Mouse (Mus musculus): ENCODE results near the gene Prkca. TPM values are rescaled to one million over a fixed set of nuclear protein-coding genes. Genes with fewer than 3 reads are reported as not detected.
"Not testable (repeated sequence)": the region's sequence is repeated elsewhere in the genome, so short reads cannot be mapped to it uniquely, and the experiment has no call there.

The Prkca gene
- polyA plus RNA-seq, 1 experiment from 2014 or later, result 5.3 TPM

- not testable (repeated sequence) for DNase-seq (ENCODE audit: low spot score); H3K4me2 ChIP-seq (ENCODE audit: low read length); H3K27me3 ChIP-seq (replicated peaks; ENCODE audit: control insufficient read depth, insufficient read depth, low read length); H3K36me3 ChIP-seq (ENCODE audit: control insufficient read depth, insufficient read depth, low read length); H3K4me3 ChIP-seq (ENCODE audit: low read depth, low read length); ATAC-seq; H3K4me1 ChIP-seq (ENCODE audit: control insufficient read depth, insufficient read depth, low read length); H3K27ac ChIP-seq (ENCODE audit: low read depth, low read length); H3K9me3 ChIP-seq (replicated peaks; ENCODE audit: control insufficient read depth, low read length); H3K9ac ChIP-seq (ENCODE audit: low read length)
- 78% methylated on average over 1 of the region's 1 CpGs for WGBS
Measured at GRCm38 (mm10) chr11:108087105-108087700, 256.5 kb downstream of the Prkca start.

DNA sequence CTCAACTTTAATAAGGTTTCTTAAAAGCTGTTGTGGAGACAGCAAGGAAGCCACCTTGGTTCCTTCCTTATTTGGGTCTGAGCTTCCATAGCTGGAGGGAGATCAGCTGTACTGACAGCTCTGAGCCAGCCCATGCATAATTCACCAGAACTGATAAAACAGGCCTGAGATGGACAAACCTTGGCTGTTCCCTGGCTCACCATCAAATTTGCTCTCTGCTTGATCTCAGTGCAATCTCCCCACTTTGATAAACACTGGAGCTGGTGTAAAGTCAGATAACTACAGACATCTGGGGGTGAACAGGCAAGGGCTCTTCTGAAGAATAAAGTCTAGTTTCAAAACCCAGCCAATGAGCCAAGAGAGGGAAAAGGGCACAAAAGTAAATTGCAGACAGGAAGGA lies 261.1 kb downstream of the Prkca start:
- no peaks in the 10 kb centered on the region for H3K9me3 ChIP-seq (replicated peaks; ENCODE audit: control insufficient read depth, low read length)

DNA sequence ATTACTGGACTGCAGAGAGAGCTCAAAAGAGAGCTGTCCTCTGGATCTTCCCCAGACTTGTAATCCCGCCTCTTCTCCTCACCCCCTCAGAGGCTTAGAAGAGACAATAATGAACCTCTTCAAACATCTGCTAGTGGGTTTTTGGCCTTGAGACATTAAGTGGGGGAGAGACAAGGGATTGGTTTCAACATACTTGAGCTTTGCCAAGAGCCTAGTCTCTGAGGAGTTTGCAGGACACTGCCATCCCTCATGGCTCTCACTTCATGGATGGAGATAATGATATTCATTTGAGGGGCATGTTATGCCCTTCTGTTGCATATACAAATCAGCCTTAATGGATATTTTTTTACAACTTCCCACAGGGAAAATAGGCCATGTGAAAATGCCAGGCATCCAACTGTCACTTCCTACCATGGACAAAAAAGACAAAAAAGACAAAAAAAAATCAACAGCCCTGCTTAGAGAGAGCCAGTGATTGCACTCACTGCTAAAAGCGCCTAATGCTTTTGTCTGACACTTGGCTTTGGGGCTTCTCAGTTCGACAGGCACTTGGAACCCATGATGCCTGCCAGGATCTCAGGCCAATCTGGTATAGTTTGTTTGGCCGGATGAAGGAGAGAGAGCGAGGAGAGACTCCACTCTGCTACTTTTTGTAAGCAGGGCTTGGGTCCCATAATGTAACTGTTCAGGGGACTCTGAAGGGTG lies 263.6 kb downstream of the Prkca start:
- Histone ChIP-seq H3K4me3 (ENCODE audit: low read depth, low read length) (no peak overlapping the region), H3K9ac (ENCODE audit: low read length) (no peak overlapping the region), H3K4me2 (ENCODE audit: low read length) (no peak overlapping the region), H3K9me3 (replicated peaks; ENCODE audit: control insufficient read depth, low read length) (no peaks in the 10 kb centered on the region), H3K27me3 (replicated peaks; ENCODE audit: control insufficient read depth, insufficient read depth, low read length) (no peaks in the 10 kb centered on the region), H3K27ac (ENCODE audit: low read depth, low read length) (no peak overlapping the region), H3K4me1 (ENCODE audit: control insufficient read depth, insufficient read depth, low read length) (no peaks in the 10 kb centered on the region), H3K36me3 (ENCODE audit: control insufficient read depth, insufficient read depth, low read length) (no peaks in the 10 kb centered on the region)
- ATAC-seq, result no peak
- DNase-seq (ENCODE audit: low spot score), result peak; percentile 39
- WGBS, result 76% methylated on average over 5 of the region's 5 CpGs

More for the DNA sequence above, 261.1 kb downstream of the Prkca start:
- Histone ChIP-seq H3K27ac (ENCODE audit: low read depth, low read length) (no peak overlapping the region), H3K9ac (ENCODE audit: low read length) (no peak overlapping the region), H3K4me3 (ENCODE audit: low read depth, low read length) (no peak overlapping the region), H3K4me2 (ENCODE audit: low read length) (no peak overlapping the region), H3K27me3 (replicated peaks; ENCODE audit: control insufficient read depth, insufficient read depth, low read length) (no peaks in the 10 kb centered on the region), H3K4me1 (ENCODE audit: control insufficient read depth, insufficient read depth, low read length) (no peaks in the 10 kb centered on the region), H3K36me3 (ENCODE audit: control insufficient read depth, insufficient read depth, low read length) (no peaks in the 10 kb centered on the region)
- no peak for DNase-seq (ENCODE audit: low spot score)
- ATAC-seq, result no peak

DNA sequence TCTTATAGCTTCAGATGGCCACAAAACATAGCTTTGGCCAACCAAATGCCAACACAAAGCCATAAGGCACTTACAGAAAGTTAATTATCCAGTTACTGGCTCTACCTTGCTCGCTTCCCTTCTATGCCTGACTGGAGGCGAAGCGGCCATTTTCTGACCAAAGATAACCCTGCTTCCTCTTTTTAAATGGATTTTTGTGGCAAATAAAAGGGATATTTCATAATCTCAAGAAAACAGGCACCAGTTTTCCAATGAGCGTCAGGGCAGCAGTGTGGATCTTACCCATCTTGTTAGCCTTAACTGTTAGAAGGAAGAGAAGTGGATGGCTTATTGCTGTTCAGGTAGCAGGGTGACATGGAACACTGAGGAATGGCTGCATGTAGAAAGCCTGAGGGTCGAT lies 264.3 kb downstream of the Prkca start:
- Histone ChIP-seq H3K4me1 (ENCODE audit: control insufficient read depth, insufficient read depth, low read length) (no peaks in the 10 kb centered on the region), H3K4me2 (ENCODE audit: low read length) (no peak overlapping the region), H3K27me3 (replicated peaks; ENCODE audit: control insufficient read depth, insufficient read depth, low read length) (no peaks in the 10 kb centered on the region), H3K36me3 (ENCODE audit: control insufficient read depth, insufficient read depth, low read length) (no peaks in the 10 kb centered on the region), H3K9me3 (replicated peaks; ENCODE audit: control insufficient read depth, low read length) (no peaks in the 10 kb centered on the region), H3K27ac (ENCODE audit: low read depth, low read length) (no peak overlapping the region), H3K9ac (ENCODE audit: low read length) (no peak overlapping the region), H3K4me3 (ENCODE audit: low read depth, low read length) (no peak overlapping the region)
- ATAC-seq (no peak), DNase-seq (ENCODE audit: low spot score) (no peak)
- WGBS, result 95% methylated on average over 5 of the region's 5 CpGs

- no peak overlapping the region for H3K4me2 ChIP-seq (ENCODE audit: low read length)
- no peak overlapping the region for H3K27ac ChIP-seq (ENCODE audit: low read depth, low read length)
- H3K9ac ChIP-seq (ENCODE audit: low read length), result no peak overlapping the region
- ATAC-seq (no peak), DNase-seq (ENCODE audit: low spot score) (no peak)
- no peaks in the 10 kb centered on the region for H3K36me3 ChIP-seq (ENCODE audit: control insufficient read depth, insufficient read depth, low read length)
- H3K4me1 ChIP-seq (ENCODE audit: control insufficient read depth, insufficient read depth, low read length), result no peaks in the 10 kb centered on the region
- H3K4me3 ChIP-seq (ENCODE audit: low read depth, low read length), result no peak overlapping the region
- no peaks in the 10 kb centered on the region for H3K9me3 ChIP-seq (replicated peaks; ENCODE audit: control insufficient read depth, low read length)
- H3K27me3 ChIP-seq (replicated peaks; ENCODE audit: control insufficient read depth, insufficient read depth, low read length), result no peaks in the 10 kb centered on the region
- WGBS, result 91% methylated on average over 3 of the region's 3 CpGs
Measured at GRCm38 (mm10) chr11:108077514-108077913, 266.2 kb downstream of the Prkca start.

GRCm38 (mm10) chr11:108072606-108073243 lies 271.0 kb downstream of the Prkca start:
- H3K36me3 ChIP-seq (ENCODE audit: control insufficient read depth, insufficient read depth, low read length), result no peaks in the 10 kb centered on the region
- DNase-seq (ENCODE audit: low spot score), result no peak
- no peak overlapping the region for H3K9ac ChIP-seq (ENCODE audit: low read length)
- ATAC-seq, result no peak
- no peak overlapping the region for H3K4me3 ChIP-seq (ENCODE audit: low read depth, low read length)
- H3K9me3 ChIP-seq (replicated peaks; ENCODE audit: control insufficient read depth, low read length), result no peaks in the 10 kb centered on the region
- no peak overlapping the region for H3K27ac ChIP-seq (ENCODE audit: low read depth, low read length)
- H3K4me1 ChIP-seq (ENCODE audit: control insufficient read depth, insufficient read depth, low read length), result no peaks in the 10 kb centered on the region
- no peaks in the 10 kb centered on the region for H3K27me3 ChIP-seq (replicated peaks; ENCODE audit: control insufficient read depth, insufficient read depth, low read length)
- no peak overlapping the region for H3K4me2 ChIP-seq (ENCODE audit: low read length)
- WGBS, result 73% methylated on average over 6 of the region's 6 CpGs

DNA sequence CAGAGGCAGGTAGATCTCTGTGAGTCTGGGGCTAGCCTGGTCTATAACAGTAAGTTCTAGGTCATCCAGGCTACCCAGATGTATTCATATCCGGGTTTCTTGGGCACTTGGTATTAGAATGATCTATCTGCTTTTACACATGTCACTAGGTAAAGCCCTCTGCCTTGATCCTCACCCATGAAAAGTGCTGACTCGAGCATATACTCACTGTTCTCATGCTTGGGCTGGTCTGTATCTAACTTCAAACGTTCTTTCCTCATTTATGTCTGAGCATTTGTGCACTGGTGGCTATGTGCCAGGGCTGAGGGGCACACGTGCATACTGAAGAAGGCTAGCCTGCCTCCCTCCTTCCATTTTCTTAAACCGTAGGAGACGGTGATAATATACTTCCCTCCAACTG lies 272.5 kb downstream of the Prkca start:
- H3K9me3 ChIP-seq (replicated peaks; ENCODE audit: control insufficient read depth, low read length), result no peaks in the 10 kb centered on the region
- H3K27ac ChIP-seq (ENCODE audit: low read depth, low read length), result no peak overlapping the region
- no peak overlapping the region for H3K4me2 ChIP-seq (ENCODE audit: low read length)
- no peak overlapping the region for H3K9ac ChIP-seq (ENCODE audit: low read length)
- 69% methylated on average over 6 of the region's 6 CpGs for WGBS
- no peaks in the 10 kb centered on the region for H3K4me1 ChIP-seq (ENCODE audit: control insufficient read depth, insufficient read depth, low read length)
- DNase-seq (ENCODE audit: low spot score), result no peak
- no peak overlapping the region for H3K4me3 ChIP-seq (ENCODE audit: low read depth, low read length)
- no peak for ATAC-seq
- no peaks in the 10 kb centered on the region for H3K27me3 ChIP-seq (replicated peaks; ENCODE audit: control insufficient read depth, insufficient read depth, low read length)
- no peaks in the 10 kb centered on the region for H3K36me3 ChIP-seq (ENCODE audit: control insufficient read depth, insufficient read depth, low read length)

DNA sequence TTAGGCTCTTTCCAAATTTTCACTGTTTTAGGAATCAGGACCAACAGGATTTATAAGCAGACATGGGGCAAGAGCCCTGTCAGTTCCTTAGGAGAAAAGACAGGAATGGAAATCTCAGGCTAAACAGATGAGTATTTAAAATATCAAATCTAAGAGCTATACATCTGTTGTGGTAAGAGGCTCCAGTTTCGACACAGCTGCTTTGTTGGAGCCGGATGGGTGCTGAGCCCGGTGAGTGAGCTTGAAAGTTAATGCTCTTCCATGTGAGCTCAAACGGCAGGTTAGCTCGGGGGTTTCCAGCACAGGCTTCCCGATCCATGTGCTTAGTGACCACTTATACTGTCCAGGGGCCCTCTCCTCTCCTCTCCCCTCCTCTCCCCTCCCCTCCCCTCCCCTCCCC lies 273.7 kb downstream of the Prkca start:
- ATAC-seq (no peak), DNase-seq (ENCODE audit: low spot score) (no peak)

DNA sequence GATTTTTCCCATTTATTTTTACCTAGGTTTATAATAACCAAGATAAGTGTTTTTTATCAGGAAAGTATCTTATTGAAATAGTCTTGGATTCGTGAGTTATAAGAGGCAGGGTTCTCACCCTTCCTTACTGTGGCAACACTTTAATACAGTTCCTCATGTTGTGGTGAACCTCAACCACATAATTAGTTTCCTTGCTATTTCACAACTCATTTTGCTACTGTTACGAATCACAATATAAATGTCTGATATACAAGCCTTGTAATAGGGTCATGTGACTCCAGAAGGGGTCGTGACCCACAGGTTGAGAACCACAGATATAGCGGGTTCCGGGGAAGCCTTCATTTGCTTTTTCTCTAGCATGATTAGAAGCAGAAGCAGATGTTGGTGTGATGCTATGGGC lies 275.3 kb downstream of the Prkca start:
- DNase-seq (ENCODE audit: low spot score) (no peak), ATAC-seq (no peak)
- no peak overlapping the region for H3K4me2 ChIP-seq (ENCODE audit: low read length)
- H3K27me3 ChIP-seq (replicated peaks; ENCODE audit: control insufficient read depth, insufficient read depth, low read length), result no peaks in the 10 kb centered on the region
- H3K9me3 ChIP-seq (replicated peaks; ENCODE audit: control insufficient read depth, low read length), result no peaks in the 10 kb centered on the region
- no peak overlapping the region for H3K9ac ChIP-seq (ENCODE audit: low read length)
- no peak overlapping the region for H3K4me3 ChIP-seq (ENCODE audit: low read depth, low read length)
- WGBS, result 92% methylated on average over 5 of the region's 5 CpGs
- H3K27ac ChIP-seq (ENCODE audit: low read depth, low read length), result no peak overlapping the region
- no peaks in the 10 kb centered on the region for H3K36me3 ChIP-seq (ENCODE audit: control insufficient read depth, insufficient read depth, low read length)
- no peaks in the 10 kb centered on the region for H3K4me1 ChIP-seq (ENCODE audit: control insufficient read depth, insufficient read depth, low read length)

More for the DNA sequence above, 273.7 kb downstream of the Prkca start:
- Histone ChIP-seq H3K4me1 (ENCODE audit: control insufficient read depth, insufficient read depth, low read length) (no peaks in the 10 kb centered on the region), H3K27me3 (replicated peaks; ENCODE audit: control insufficient read depth, insufficient read depth, low read length) (no peaks in the 10 kb centered on the region), H3K27ac (ENCODE audit: low read depth, low read length) (no peak overlapping the region), H3K9me3 (replicated peaks; ENCODE audit: control insufficient read depth, low read length) (no peaks in the 10 kb centered on the region), H3K36me3 (ENCODE audit: control insufficient read depth, insufficient read depth, low read length) (no peaks in the 10 kb centered on the region), H3K4me3 (ENCODE audit: low read depth, low read length) (no peak overlapping the region), H3K9ac (ENCODE audit: low read length) (no peak overlapping the region), H3K4me2 (ENCODE audit: low read length) (no peak overlapping the region)
- 62% methylated on average over 6 of the region's 6 CpGs for WGBS
